Mouse (Mus musculus): Measurements from ENCODE around the gene Pcid2.

DNA sequence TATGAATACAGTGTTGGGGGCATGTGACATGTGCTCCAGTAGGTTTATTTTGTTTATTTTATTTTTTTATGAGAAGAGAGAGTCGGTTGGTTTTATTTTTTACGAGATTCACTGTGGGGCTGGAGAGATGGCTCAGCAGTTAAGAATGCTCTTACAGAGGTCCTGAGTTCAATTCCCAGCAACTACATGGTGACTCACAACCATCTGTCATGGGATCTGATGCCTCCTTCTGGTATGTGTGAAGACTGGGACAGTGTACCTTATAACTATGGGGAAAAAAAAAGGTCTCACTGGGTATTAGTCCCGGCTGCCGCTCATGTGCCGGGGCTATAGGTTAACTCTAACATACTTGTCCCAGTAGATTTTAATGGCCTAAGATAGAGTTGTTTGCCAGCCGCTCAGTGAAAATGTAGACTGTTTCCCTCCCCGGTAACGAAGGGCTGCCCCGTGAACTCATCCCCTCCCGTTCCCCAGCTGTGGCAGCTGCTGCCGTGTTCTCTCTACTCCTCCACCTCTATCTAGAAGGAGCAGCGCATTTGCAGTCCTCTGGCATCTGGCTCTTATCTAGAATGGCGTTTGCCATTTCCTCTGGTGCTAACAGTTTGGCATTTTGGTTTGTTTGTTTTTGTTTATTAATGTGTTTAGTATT lies 2.9 kb upstream of the Pcid2 start:
- TF ChIP-seq CTCF (IDR thresholded peaks at IDR 0.05; ENCODE audit: low read depth, low read length), result no peak
- no peak for TF ChIP-seq POLR2AphosphoS5 (IDR thresholded peaks at IDR 0.05; ENCODE audit: insufficient replicate concordance, low read depth, low read length)
- peak; percentile 56 for TF ChIP-seq TAL1 (conservative IDR thresholded peaks at IDR 0.05; ENCODE audit: low read depth, low read length)
- TF ChIP-seq GATA1 (IDR thresholded peaks at IDR 0.05; ENCODE audit: borderline replicate concordance, low read length), result no peak
- no peak for TF ChIP-seq GATA2 (IDR thresholded peaks at IDR 0.05; ENCODE audit: borderline replicate concordance, low read depth, low read length)
